In the genomic region with DNA sequence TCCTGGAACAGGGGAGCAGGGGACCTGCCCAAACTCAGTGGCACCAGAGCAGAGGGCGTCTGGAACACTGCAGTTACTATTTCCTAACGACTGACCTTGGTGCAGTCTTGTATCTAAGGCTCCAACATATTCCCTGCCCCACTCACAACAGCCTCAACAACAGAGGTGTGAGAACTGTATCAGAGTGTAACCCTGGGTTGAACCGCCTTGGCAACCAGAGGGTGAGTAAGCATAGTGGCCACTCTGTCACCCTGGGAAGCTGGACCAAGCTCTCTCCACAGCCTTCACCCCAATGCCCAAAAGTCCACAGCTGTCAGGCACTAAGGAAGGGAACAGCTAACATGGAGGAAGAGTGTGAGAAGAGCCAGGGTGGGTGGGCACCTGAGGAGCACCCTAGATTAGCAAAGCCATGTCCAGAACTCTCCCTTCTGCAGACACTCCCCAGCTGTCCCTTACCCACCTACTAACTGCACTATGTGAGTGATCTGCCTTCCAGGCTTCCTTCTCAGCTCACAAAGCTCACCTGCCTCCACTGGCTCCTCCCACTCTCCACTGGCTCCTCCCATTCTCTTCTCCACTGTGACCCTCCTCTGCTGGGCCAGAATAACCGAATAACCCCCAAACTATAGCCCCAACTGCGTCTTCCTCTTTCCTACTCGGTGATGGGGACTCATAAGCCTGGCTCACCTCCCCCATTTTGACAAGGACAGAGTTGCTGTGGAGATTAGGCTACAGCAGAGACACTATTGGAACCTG, we compare ENCODE assay signal across 13 mouse cellular contexts.
A peak's percentile ranks its signal among the peaks of the same experiment; 100 is the strongest.
DNase-seq lines count a peak whose midpoint lies in the region; ATAC-seq and TF ChIP-seq lines count a peak whose summit lies in the region.
"Had no signal": no experiment of that assay in that cellular context is flagged by ENCODE, and none has a peak within 500 bp of the region (broad histone marks: within the 10 kb centered on the region; RNA-seq: fewer than 3 reads in every experiment).

No protein-coding gene starts in this region.

- H3K9ac ChIP-seq in heart, embryonic 11.5 days (ENCODE audit: low read depth, low read length): no peak overlapping the region; the same call in 1 of the 2 replicates
- H3K9ac ChIP-seq in lung, postnatal 0 days (replicated peaks; ENCODE audit: low read depth): no peak overlapping the region
- no peak overlapping the region for H3K9ac ChIP-seq in intestine, postnatal 0 days (ENCODE audit: low read depth, low read length)
- H3K9ac ChIP-seq in stomach, embryonic 16.5 days (ENCODE audit: low read length): no peak overlapping the region
- H3K9ac ChIP-seq in hindbrain, embryonic 14.5 days: no peak overlapping the region
- H3K9ac ChIP-seq: lung, embryonic 15.5 days had no signal

- intact Hi-C loops in heart, postnatal 25 days (cut with DNase I): no loop called here

- H3K27ac ChIP-seq in heart, embryonic 11.5 days (ENCODE audit: low read depth, low read length): 0 out of 2 replicates have a peak overlapping the region, but pooled peaks have one; percentile 41
- H3K27ac ChIP-seq in lung, postnatal 0 days (ENCODE audit: low read length): no peak overlapping the region
- peak overlapping the region; percentile 79 for H3K27ac ChIP-seq in intestine, postnatal 0 days (ENCODE audit: low read depth, low read length)
- peak overlapping the region; percentile 53; the same call in 1 of the 2 replicates for H3K27ac ChIP-seq in stomach, embryonic 16.5 days (ENCODE audit: low read length)
- no peak overlapping the region for H3K27ac ChIP-seq in hindbrain, embryonic 14.5 days
- H3K27ac ChIP-seq: lung, embryonic 15.5 days had no signal

- 73% methylated on average over 6 of the region's 6 CpGs for WGBS in heart, embryonic 11.5 days (ENCODE audit: insufficient replicate concordance)
- 69% methylated on average over 6 of the region's 6 CpGs for WGBS in lung, postnatal 0 days
- WGBS in intestine, postnatal 0 days: 60% methylated on average over 6 of the region's 6 CpGs
- 61% methylated on average over 6 of the region's 6 CpGs for WGBS in stomach, embryonic 16.5 days
- WGBS in hindbrain, embryonic 14.5 days: 89% methylated on average over 6 of the region's 6 CpGs

- TF ChIP-seq EP300 in lung, postnatal 0 days (IDR thresholded peaks at IDR 0.05): no peak

- TF ChIP-seq CTCF in lung, postnatal 0 days (IDR thresholded peaks at IDR 0.05): no peak
- TF ChIP-seq CTCF in intestine, postnatal 0 days (IDR thresholded peaks at IDR 0.05; ENCODE audit: low read depth): no peak

- H3K27me3 ChIP-seq in heart, embryonic 11.5 days (ENCODE audit: control insufficient read depth, insufficient read depth, low read length): no peaks in the 10 kb centered on the region
- H3K27me3 ChIP-seq in lung, postnatal 0 days (replicated peaks; ENCODE audit: insufficient read depth, low read length): no peaks in the 10 kb centered on the region
- H3K27me3 ChIP-seq in intestine, postnatal 0 days (replicated peaks; ENCODE audit: control insufficient read depth, insufficient read depth, low read length): no peaks in the 10 kb centered on the region
- H3K27me3 ChIP-seq in stomach, embryonic 16.5 days (ENCODE audit: control insufficient read depth, insufficient read depth, low read length): no peaks in the 10 kb centered on the region
- no peaks in the 10 kb centered on the region for H3K27me3 ChIP-seq in hindbrain, embryonic 14.5 days (ENCODE audit: control insufficient read depth, insufficient read depth, low read length)
- H3K27me3 ChIP-seq: lung, embryonic 15.5 days had no signal

- H3K4me3 ChIP-seq in heart, embryonic 11.5 days (ENCODE audit: low read depth, low read length): no peak overlapping the region
- H3K4me3 ChIP-seq in lung, postnatal 0 days (ENCODE audit: low read depth, low read length): no peak overlapping the region
- no peak overlapping the region for H3K4me3 ChIP-seq in intestine, postnatal 0 days (ENCODE audit: low read depth, low read length)
- H3K4me3 ChIP-seq in stomach, embryonic 16.5 days (replicated peaks; ENCODE audit: low read length): no peak overlapping the region
- H3K4me3 ChIP-seq in hindbrain, embryonic 14.5 days (replicated peaks; ENCODE audit: low read length): no peak overlapping the region
- H3K4me3 ChIP-seq: erythroblast, embryonic 14.5 days; lung, embryonic 15.5 days had no signal

- no peaks in the 10 kb centered on the region for H3K9me3 ChIP-seq in heart, embryonic 11.5 days (replicated peaks; ENCODE audit: control insufficient read depth, low read length)
- H3K9me3 ChIP-seq in lung, postnatal 0 days (ENCODE audit: low read length): no peaks in the 10 kb centered on the region
- no peaks in the 10 kb centered on the region for H3K9me3 ChIP-seq in intestine, postnatal 0 days (ENCODE audit: control insufficient read depth)
- H3K9me3 ChIP-seq in stomach, embryonic 16.5 days (replicated peaks; ENCODE audit: control insufficient read depth, low read length): no peaks in the 10 kb centered on the region
- H3K9me3 ChIP-seq in hindbrain, embryonic 14.5 days (ENCODE audit: control insufficient read depth, low read length): no peaks in the 10 kb centered on the region
- H3K9me3 ChIP-seq: lung, embryonic 15.5 days had no signal

- no peaks in the 10 kb centered on the region for H3K36me3 ChIP-seq in heart, embryonic 11.5 days (ENCODE audit: control insufficient read depth, insufficient read depth, low read length)
- H3K36me3 ChIP-seq in lung, postnatal 0 days (ENCODE audit: insufficient read depth, low read length): no peaks in the 10 kb centered on the region
- H3K36me3 ChIP-seq in intestine, postnatal 0 days (ENCODE audit: control insufficient read depth, insufficient read depth): 0 out of 2 replicates have a peak, but pooled peaks cover 7% of the 10 kb centered on the region
- no peaks in the 10 kb centered on the region for H3K36me3 ChIP-seq in stomach, embryonic 16.5 days (ENCODE audit: control insufficient read depth, insufficient read depth, low read length)
- no peaks in the 10 kb centered on the region for H3K36me3 ChIP-seq in hindbrain, embryonic 14.5 days (replicated peaks; ENCODE audit: control insufficient read depth, insufficient read depth)
- H3K36me3 ChIP-seq: lung, embryonic 15.5 days had no signal

- ATAC-seq in heart, embryonic 11.5 days (replicated peaks; ENCODE audit: insufficient number of reproducible peaks, low FRiP score, low TSS enrichment): 0 out of 2 replicates have a peak, but pooled peaks have one; percentile 9
- 0 out of 2 replicates have a peak, but pooled peaks have one; percentile 14 for ATAC-seq in lung, postnatal 0 days
- peak; percentile 63 for ATAC-seq in intestine, postnatal 0 days
- peak; percentile 15; the same call in 1 of the 2 replicates for ATAC-seq in stomach, embryonic 16.5 days (ENCODE audit: insufficient read depth, low FRiP score)
- no peak for ATAC-seq in erythroblast, adult 5-6 weeks (replicated peaks; ENCODE audit: low FRiP score, poor library complexity, severe bottlenecking)
- no peak for ATAC-seq in hindbrain, embryonic 14.5 days (ENCODE audit: low FRiP score)

- H3K4me2 ChIP-seq in heart, embryonic 11.5 days: no peak overlapping the region
- no peak overlapping the region for H3K4me2 ChIP-seq in lung, postnatal 0 days (replicated peaks; ENCODE audit: low read depth, low read length)
- no peak overlapping the region for H3K4me2 ChIP-seq in intestine, postnatal 0 days (replicated peaks; ENCODE audit: low read depth)
- H3K4me2 ChIP-seq in stomach, embryonic 16.5 days (ENCODE audit: low read depth, low read length): no peak overlapping the region
- H3K4me2 ChIP-seq in hindbrain, embryonic 14.5 days (replicated peaks): no peak overlapping the region
- H3K4me2 ChIP-seq: lung, embryonic 15.5 days had no signal

- no peak for DNase-seq in heart, postnatal 25 days (ENCODE audit: low spot score)
- DNase-seq in lung, postnatal 0 days (ENCODE audit: low spot score): no peak
- DNase-seq in lung, postnatal 36 days: no peak
- no peak for DNase-seq in hindbrain, embryonic 14.5 days (ENCODE audit: low spot score)
- DNase-seq: cerebellum, postnatal 25 days; heart, postnatal 36 days; kidney, adult 9 months had no signal

- peaks cover 68% of the 10 kb centered on the region for H3K4me1 ChIP-seq in heart, embryonic 11.5 days (ENCODE audit: control insufficient read depth, insufficient read depth, low read length)
- peaks cover 12% of the 10 kb centered on the region for H3K4me1 ChIP-seq in lung, postnatal 0 days (ENCODE audit: insufficient read depth, low read depth, low read length)
- peaks cover 13% of the 10 kb centered on the region; the same call in 1 of the 2 replicates for H3K4me1 ChIP-seq in intestine, postnatal 0 days (replicated peaks; ENCODE audit: control insufficient read depth, insufficient read depth, low read length)
- H3K4me1 ChIP-seq in stomach, embryonic 16.5 days (ENCODE audit: control insufficient read depth, insufficient read depth, low read length): peaks cover 40% of the 10 kb centered on the region
- peaks cover 4% of the 10 kb centered on the region; the same call in 1 of the 2 replicates for H3K4me1 ChIP-seq in hindbrain, embryonic 14.5 days (replicated peaks; ENCODE audit: control insufficient read depth, insufficient read depth, low read length)

Comparison
In these comparisons a context has a peak if more than half of its experiments do, and no peak if none do; other contexts are left out.
1. ATAC-seq: peak in heart, embryonic 11.5 days (single experiment), lung, postnatal 0 days (single experiment), intestine, postnatal 0 days (single experiment) and stomach, embryonic 16.5 days (single experiment); none in erythroblast, adult 5-6 weeks (single experiment) and hindbrain, embryonic 14.5 days (single experiment).
2. H3K27ac ChIP-seq: peak in heart, embryonic 11.5 days (single experiment), intestine, postnatal 0 days (single experiment) and stomach, embryonic 16.5 days (single experiment); none in lung, postnatal 0 days (single experiment) and hindbrain, embryonic 14.5 days (single experiment).